ENCODE assay signal across 7 mouse cellular contexts in genomic region chr6:83078324-83078858, GRCm38 (mm10). TPM values are rescaled to one million over a fixed set of nuclear protein-coding genes. Genes with fewer than 3 reads are reported as not detected.
DNase-seq lines count a peak whose midpoint lies in the region; ATAC-seq lines count a peak whose summit lies in the region.

No protein-coding gene starts in this region.

- peak; percentile 96 for ATAC-seq in intestine, embryonic 15.5 days

- WGBS in intestine, embryonic 15.5 days, result under 1% methylated on average over 46 of the region's 46 CpGs
- under 1% methylated on average over 46 of the region's 46 CpGs for WGBS in midbrain, embryonic 10.5 days

- peaks cover 3% of the 10 kb centered on the region; the same call in 1 of the 2 replicates for H3K4me1 ChIP-seq in intestine, embryonic 15.5 days (replicated peaks)
- peaks cover 28% of the 10 kb centered on the region for H3K4me1 ChIP-seq in midbrain, embryonic 10.5 days

- peaks cover 6% of the 10 kb centered on the region; the same call in 1 of the 2 replicates for H3K36me3 ChIP-seq in intestine, embryonic 15.5 days
- H3K36me3 ChIP-seq in midbrain, embryonic 10.5 days, result peaks cover 27% of the 10 kb centered on the region

- peak overlapping the region; percentile 89 for H3K4me2 ChIP-seq in intestine, embryonic 15.5 days (replicated peaks)

- peak overlapping the region; percentile 78 for H3K4me3 ChIP-seq in intestine, embryonic 15.5 days (replicated peaks)
- peak overlapping the region; percentile 84 for H3K4me3 ChIP-seq in midbrain, embryonic 10.5 days

- intact Hi-C loops in gastrocnemius, postnatal 36 days (cut with DNase I), result loop anchor here (1.0 to 2.0 kb wide), 2 partner anchors 24 to 82 kb away; partner anchors contain the start of gene Aup1
- intact Hi-C loops in left cerebral cortex, postnatal 25 days (cut with DNase I), result loop anchor here (1.0 to 10.0 kb wide), 4 partner anchors 23 to 636 kb away; partner anchors contain the start of genes Aup1, Ccdc142, Gm42688 and Vax2

- H3K9ac ChIP-seq in intestine, embryonic 15.5 days, result peak overlapping the region; percentile 62

- DNase-seq in adrenal gland, adult 18-20 months (ENCODE audit: low spot score in 2 of 2), result peak; percentile 99
- DNase-seq in embryo, embryonic 11 days, result peak; percentile 97
- DNase-seq in gastrocnemius, postnatal 36 days, result peak; percentile 99 to 100
- DNase-seq in left cerebral cortex, postnatal 25 days (ENCODE audit: low spot score in 2 of 2), result peak; percentile 99
- peak; percentile 99 for DNase-seq in midbrain, embryonic 10.5 days (ENCODE audit: low spot score)
- DNase-seq in right cerebral cortex, postnatal 4 days, result peak; percentile 100

- H3K9me3 ChIP-seq in intestine, embryonic 15.5 days, result no peaks in the 10 kb centered on the region
- H3K9me3 ChIP-seq in midbrain, embryonic 10.5 days (replicated peaks), result no peaks in the 10 kb centered on the region

- H3K27me3 ChIP-seq in intestine, embryonic 15.5 days (replicated peaks), result peaks cover 43% of the 10 kb centered on the region
- peaks cover 75% of the 10 kb centered on the region for H3K27me3 ChIP-seq in midbrain, embryonic 10.5 days (ENCODE audit: low read depth, poor library complexity, severe bottlenecking)

- peak overlapping the region; percentile 77 for H3K27ac ChIP-seq in intestine, embryonic 15.5 days
- peak overlapping the region; percentile 97 for H3K27ac ChIP-seq in midbrain, embryonic 10.5 days (replicated peaks)

RNA-seq across cellular contexts. Expression of gene Pcgf1, which starts 0.7 kb away (rescaled TPM):
- total RNA-seq in adrenal gland, adult 18-20 months (2021), result 10 to 100 TPM; 36.4 to 39.3 TPM
- total RNA-seq in gastrocnemius, postnatal 36 days (2021), result 1 to 10 TPM; 4.5 to 7.4 TPM
- 29.4 and 31.5 TPM in 2 replicates for polyA plus RNA-seq in intestine, embryonic 15.5 days (2015; fragmentation: Nextera tagmentation; extraction: Ambion mirVana)
- total RNA-seq in left cerebral cortex, postnatal 25 days (2021), result 10 to 100 TPM; 21.3 to 24.4 TPM
- polyA plus RNA-seq in midbrain, embryonic 10.5 days (2016; fragmentation: Nextera tagmentation; extraction: Ambion mirVana), result 36.5 and 37.7 TPM in 2 replicates

RNA-seq across cellular contexts. Expression of gene Lbx2, which starts 7.8 kb away (rescaled TPM):
- total RNA-seq in adrenal gland, adult 18-20 months (2021), result 1 to 10 TPM; 5.0 to 7.6 TPM
- total RNA-seq in gastrocnemius, postnatal 36 days (2021), result under 1 TPM in 1 of 2 experiments, not detected in 1; 0.56 TPM
- 0.35 and 0.49 TPM in 2 replicates for polyA plus RNA-seq in intestine, embryonic 15.5 days (2015; fragmentation: Nextera tagmentation; extraction: Ambion mirVana)
- under 1 TPM in 1 of 2 experiments, not detected in 1; 0.46 TPM for total RNA-seq in left cerebral cortex, postnatal 25 days (2021)
- 0.29 and 0.73 TPM in 2 replicates for polyA plus RNA-seq in midbrain, embryonic 10.5 days (2016; fragmentation: Nextera tagmentation; extraction: Ambion mirVana)

RNA-seq across cellular contexts. Expression of gene Tlx2, which starts 8.3 kb away (rescaled TPM):
- total RNA-seq in adrenal gland, adult 18-20 months (2021), result 10 to 100 TPM in 1 of 2 experiments, 1 to 10 TPM in 1; 6.0 to 12.8 TPM
- not detected for total RNA-seq in gastrocnemius, postnatal 36 days (2021)
- polyA plus RNA-seq in intestine, embryonic 15.5 days (2015; fragmentation: Nextera tagmentation; extraction: Ambion mirVana), result 18.1 and 22.5 TPM in 2 replicates
- total RNA-seq in left cerebral cortex, postnatal 25 days (2021), result not detected
- 0.79 TPM in 1 of 2 replicates, not detected in the other for polyA plus RNA-seq in midbrain, embryonic 10.5 days (2016; fragmentation: Nextera tagmentation; extraction: Ambion mirVana)

RNA-seq across cellular contexts. Expression of gene Dqx1, which starts 20.7 kb away (rescaled TPM):
- total RNA-seq in adrenal gland, adult 18-20 months (2021), result 1 to 10 TPM; 2.2 to 3.3 TPM
- total RNA-seq in gastrocnemius, postnatal 36 days (2021), result under 1 TPM; 0.26 to 0.32 TPM
- 14.0 and 14.9 TPM in 2 replicates for polyA plus RNA-seq in intestine, embryonic 15.5 days (2015; fragmentation: Nextera tagmentation; extraction: Ambion mirVana)
- under 1 TPM; 0.25 to 0.99 TPM for total RNA-seq in left cerebral cortex, postnatal 25 days (2021)
- 1.8 and 2.0 TPM in 2 replicates for polyA plus RNA-seq in midbrain, embryonic 10.5 days (2016; fragmentation: Nextera tagmentation; extraction: Ambion mirVana)

RNA-seq across cellular contexts. Expression of gene Ccdc142, which starts 23.0 kb away (rescaled TPM):
- 1 to 10 TPM; 4.4 to 5.8 TPM for total RNA-seq in adrenal gland, adult 18-20 months (2021)
- 1 to 10 TPM; 1.2 to 3.1 TPM for total RNA-seq in gastrocnemius, postnatal 36 days (2021)
- polyA plus RNA-seq in intestine, embryonic 15.5 days (2015; fragmentation: Nextera tagmentation; extraction: Ambion mirVana), result 2.6 and 3.5 TPM in 2 replicates
- 1 to 10 TPM; 3.2 to 4.1 TPM for total RNA-seq in left cerebral cortex, postnatal 25 days (2021)
- polyA plus RNA-seq in midbrain, embryonic 10.5 days (2016; fragmentation: Nextera tagmentation; extraction: Ambion mirVana), result 2.0 and 3.1 TPM in 2 replicates

Comparison
In these comparisons a context has a peak if more than half of its experiments do, and no peak if none do; other contexts are left out.
1. Peak in every context shown above with its lines: DNase-seq, ATAC-seq, H3K4me3 ChIP-seq and H3K27ac ChIP-seq.
2. RNA of gene Tlx2, which starts 8.3 kb away (total RNA-seq): 6.0 to 12.8 TPM in adrenal gland, adult 18-20 months; not detected in gastrocnemius, postnatal 36 days and not detected in left cerebral cortex, postnatal 25 days; every median in the first group is over 4 times any median in the second.